Mouse (Mus musculus) small intestine, adult 2 months (tissue): Measurements from ENCODE around the gene Ephx4. TPM values are rescaled to one million over a fixed set of nuclear protein-coding genes. Genes with fewer than 3 reads are reported as not detected.

Experiments
- H3K27ac ChIP-seq: fragments of 200-500 bp; 2 replicates; pipeline ENCODE4 v1.5.1; 2012; ENCODE audit warnings: low read depth, low read length, control low read depth, inconsistent platforms; ENCODE audit not compliant: insufficient read depth
- H3K27me3 ChIP-seq: fragments of 200-500 bp; 2 replicates; pipeline ENCODE4 v1.6.1; 2012; ENCODE audit warnings: mild to moderate bottlenecking, moderate library complexity, low read length, inconsistent platforms; ENCODE audit not compliant: control insufficient read depth, insufficient read depth
- H3K36me3 ChIP-seq: fragments of 200-500 bp; 2 replicates; pipeline ENCODE4 v1.6.1; 2012; ENCODE audit warnings: mild to moderate bottlenecking, low read length, control low read depth, inconsistent platforms; ENCODE audit not compliant: control insufficient read depth, insufficient read depth
- H3K4me1 ChIP-seq: fragments of 200-500 bp; 2 replicates; pipeline ENCODE4 v1.6.1; 2012; ENCODE audit warnings: low read length, inconsistent platforms, mixed read lengths; ENCODE audit not compliant: control insufficient read depth, insufficient read depth, insufficient read length
- H3K4me3 ChIP-seq: fragments of 200-500 bp; 2 replicates; pipeline ENCODE4 v1.5.1; 2012; ENCODE audit warnings: low read depth, mild to moderate bottlenecking, control low read depth, inconsistent platforms, low read length, moderate library complexity
- CTCF ChIP-seq: fragments of 200-500 bp; IDR thresholded peaks from 2 replicates; pipeline ENCODE4 v1.5.1; 2012; ENCODE audit warnings: low read depth, mild to moderate bottlenecking, control low read depth, inconsistent platforms, low read length, moderate library complexity, mixed read lengths; ENCODE audit not compliant: insufficient replicate concordance, insufficient read length; ENCODE audit errors: extremely low read depth
- POLR2A ChIP-seq: fragments of 200-500 bp; IDR thresholded peaks from 2 replicates; pipeline ENCODE4 v1.6.1; 2012; ENCODE audit warnings: low read depth, mild to moderate bottlenecking, control low read depth, inconsistent platforms, low read length, moderate library complexity
- WGBS: fragments of 180-500 bp; shearing (Covaris S2); methylation state at CpG from one replicate; pipeline ENCODE4 v1.1.7; 2018; 5-methylcytosine and 5-hydroxymethylcytosine counted together
- polyA plus RNA-seq: library from polyadenylated mRNA; depleted of rRNA; stranded (reverse); fragments of >200 nt; gene quantifications from 2 replicates; pipeline ENCODE4 v1.2.3, GENCODE M21; 2012

Gene Ephx4
- polyA plus RNA-seq, 1 experiment: 0.15 TPM

DNA sequence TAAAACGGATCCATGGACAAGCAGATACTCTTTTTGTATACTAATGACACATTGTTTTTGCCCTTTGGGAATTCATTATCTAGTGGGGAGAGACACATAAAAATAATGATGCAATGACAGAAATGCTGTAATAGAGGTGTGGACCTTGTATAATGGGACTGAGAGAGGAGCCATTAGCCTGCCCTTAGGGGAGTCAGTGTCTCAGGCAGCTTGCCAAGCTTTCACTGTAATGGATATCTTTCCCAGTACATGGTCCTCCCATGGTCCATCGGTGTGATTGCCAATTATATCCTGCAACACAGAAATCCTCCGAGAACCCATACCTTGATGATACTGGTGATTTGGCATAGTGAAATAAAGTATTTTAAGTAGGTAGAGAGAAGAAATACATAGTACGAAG lies 41.7 kb downstream of the Ephx4 start:
- Histone ChIP-seq H3K27me3 (no peaks in the 10 kb centered on the region), H3K4me3 (no peak overlapping the region), H3K36me3 (peaks cover 2% of the 10 kb centered on the region; the same call in 1 of the 2 replicates), H3K27ac (no peak overlapping the region), H3K4me1 (peaks cover 12% of the 10 kb centered on the region; the same call in 1 of the 2 replicates)
- 93% methylated on average over 4 of the region's 4 CpGs for WGBS
- TF ChIP-seq POLR2A (no peak), CTCF (no peak)

DNA sequence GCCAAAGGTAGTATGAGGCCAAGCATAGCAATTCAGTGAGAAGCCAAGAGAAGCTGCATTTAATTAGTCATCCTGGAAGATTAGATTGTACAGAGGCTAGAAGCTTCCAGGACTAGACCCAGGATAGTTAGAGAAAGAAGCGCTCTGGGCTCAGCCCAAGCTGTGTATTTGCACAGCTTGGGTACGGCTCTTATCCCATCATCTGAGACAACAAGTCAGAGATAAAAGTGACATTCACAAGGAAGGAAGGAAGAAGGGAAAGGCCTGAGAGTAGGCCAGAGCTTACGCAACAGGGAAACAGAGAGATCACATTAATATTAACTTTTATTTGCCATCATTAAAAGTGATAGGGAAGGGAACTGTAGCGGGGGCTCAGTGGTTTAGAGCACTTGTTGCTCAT lies 45.4 kb downstream of the Ephx4 start:
- Histone ChIP-seq H3K36me3 (peaks cover 2% of the 10 kb centered on the region; the same call in 1 of the 2 replicates), H3K4me1 (peaks cover 8% of the 10 kb centered on the region; the same call in 1 of the 2 replicates), H3K27ac (peak overlapping the region; percentile 75), H3K27me3 (no peaks in the 10 kb centered on the region), H3K4me3 (no peak overlapping the region)
- TF ChIP-seq CTCF (no peak), POLR2A (no peak)
- WGBS: 30% methylated on average over 4 of the region's 4 CpGs

DNA sequence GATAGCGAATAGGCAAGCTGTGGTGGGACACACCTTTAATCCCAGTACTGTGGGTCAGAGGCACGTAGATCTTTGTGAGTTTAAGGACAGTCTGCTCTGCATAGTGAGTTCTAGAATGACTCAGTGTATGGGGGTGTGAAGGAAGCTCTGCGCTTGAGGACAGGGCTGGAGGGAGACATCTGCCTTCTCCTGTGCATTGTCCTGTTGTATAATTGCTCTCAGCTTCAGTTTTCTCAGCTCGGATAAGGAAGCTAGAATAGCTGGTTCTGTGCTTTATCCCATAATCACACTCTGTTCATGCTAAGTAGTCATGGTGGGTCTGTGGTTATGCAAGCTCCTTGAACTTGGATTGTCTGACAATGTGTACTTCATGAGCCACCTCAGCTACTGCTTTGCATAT lies 46.2 kb downstream of the Ephx4 start:
- Histone ChIP-seq H3K27ac (no peak overlapping the region), H3K27me3 (no peaks in the 10 kb centered on the region), H3K4me1 (peaks cover 8% of the 10 kb centered on the region; the same call in 1 of the 2 replicates), H3K36me3 (peaks cover 2% of the 10 kb centered on the region; the same call in 1 of the 2 replicates), H3K4me3 (no peak overlapping the region)
- TF ChIP-seq POLR2A (no peak), CTCF (no peak)
- WGBS: 85% methylated on average over 4 of the region's 4 CpGs

GRCm38 (mm10) chr5:107449620-107450019 lies 47.1 kb downstream of the Ephx4 start:
- peaks cover 2% of the 10 kb centered on the region; the same call in 1 of the 2 replicates for H3K36me3 ChIP-seq
- TF ChIP-seq CTCF (no peak), POLR2A (no peak)
- WGBS: 70% methylated on average over 5 of the region's 5 CpGs
- no peak overlapping the region for H3K4me3 ChIP-seq
- H3K4me1 ChIP-seq: peaks cover 8% of the 10 kb centered on the region; the same call in 1 of the 2 replicates
- no peak overlapping the region for H3K27ac ChIP-seq
- no peaks in the 10 kb centered on the region for H3K27me3 ChIP-seq

- no peak for TF ChIP-seq POLR2A
- TF ChIP-seq CTCF: no peak
- Histone ChIP-seq H3K27me3 (no peaks in the 10 kb centered on the region), H3K36me3 (peaks cover 2% of the 10 kb centered on the region; the same call in 1 of the 2 replicates), H3K27ac (no peak overlapping the region), H3K4me1 (peaks cover 7% of the 10 kb centered on the region; the same call in 1 of the 2 replicates), H3K4me3 (no peak overlapping the region)
- 98% methylated on average over 5 of the region's 5 CpGs for WGBS
Measured at GRCm38 (mm10) chr5:107450299-107450698, 47.8 kb downstream of the Ephx4 start.

- H3K27me3 ChIP-seq: no peaks in the 10 kb centered on the region
- H3K4me1 ChIP-seq: no peaks in the 10 kb centered on the region
- no peak for TF ChIP-seq POLR2A
- TF ChIP-seq CTCF: no peak
- H3K36me3 ChIP-seq: no peaks in the 10 kb centered on the region
- H3K27ac ChIP-seq: no peak overlapping the region
- 95% methylated on average over 4 of the region's 4 CpGs for WGBS
- no peak overlapping the region for H3K4me3 ChIP-seq
Measured at GRCm38 (mm10) chr5:107462147-107463076, 59.9 kb downstream of the Ephx4 start.

- Histone ChIP-seq H3K4me1 (no peaks in the 10 kb centered on the region), H3K36me3 (peaks cover 3% of the 10 kb centered on the region), H3K27me3 (no peaks in the 10 kb centered on the region), H3K4me3 (no peak overlapping the region), H3K27ac (no peak overlapping the region)
- TF ChIP-seq CTCF (no peak), POLR2A (no peak)
- WGBS: 75% methylated on average over 5 of the region's 5 CpGs
Measured at GRCm38 (mm10) chr5:107466501-107466900, 64.0 kb downstream of the Ephx4 start.
